Mouse (Mus musculus): ENCODE measurements around the gene Ydjc. TPM values are rescaled to one million over a fixed set of nuclear protein-coding genes. Genes with fewer than 3 reads are reported as not detected.
A peak's percentile ranks its signal among the peaks of the same experiment; 100 is the strongest.

The Ydjc gene
- total RNA-seq (2021), result 10 to 100 TPM; 24.2 to 26.5 TPM
- long read RNA-seq, transcript Ydjc-208 (3 exons, 1,580 nt), result minor isoform, 5 of 39 reads
- long read RNA-seq, transcript Ydjc-201 (5 exons, 1,297 nt), result major isoform, 14 of 39 reads
- long read RNA-seq, partial matches to known transcripts, result 15 of 39 reads
- long read RNA-seq, other reads (novel, unspliced or antisense), result 4 of 39 reads

GRCm38 (mm10) chr16:17144339-17144738 lies at the start of gene Ydjc:
Gene Ydjc, plus strand, starts transcription at chr16:17144621.
- no peak for DNase-seq (ENCODE audit: low spot score in 2 of 2)

- DNase-seq (ENCODE audit: low spot score in 2 of 2), result no peak
Measured at GRCm38 (mm10) chr16:17096938-17097337, 47.5 kb upstream of the Ydjc start.

- no peak for DNase-seq (ENCODE audit: low spot score in 2 of 2)
Measured at GRCm38 (mm10) chr16:17102630-17103220, 41.7 kb upstream of the Ydjc start.

GRCm38 (mm10) chr16:17104600-17104999 lies 39.8 kb upstream of the Ydjc start:
- DNase-seq (ENCODE audit: low spot score in 2 of 2), result no peak

- peak; percentile 70 to 84 for DNase-seq (ENCODE audit: low spot score in 2 of 2)
Measured at GRCm38 (mm10) chr16:17110771-17111743, 33.4 kb upstream of the Ydjc start, which contains the start of gene Ppil2. Gene Ppil2, minus strand, starts transcription at chr16:17111257.

GRCm38 (mm10) chr16:17117309-17117799 lies 27.1 kb upstream of the Ydjc start:
- DNase-seq (ENCODE audit: low spot score in 2 of 2), result no peak

GRCm38 (mm10) chr16:17121569-17121968 lies 22.9 kb upstream of the Ydjc start:
- no peak for DNase-seq (ENCODE audit: low spot score in 2 of 2)

- no peak for DNase-seq (ENCODE audit: low spot score in 2 of 2)
Measured at GRCm38 (mm10) chr16:17124119-17124870, 20.1 kb upstream of the Ydjc start.

- peak; percentile 42 to 56 for DNase-seq (ENCODE audit: low spot score in 2 of 2)
Measured at GRCm38 (mm10) chr16:17124871-17125520, 19.4 kb upstream of the Ydjc start, which contains the start of gene 2610318N02Rik. Gene 2610318N02Rik, minus strand, starts transcription at chr16:17125167.

GRCm38 (mm10) chr16:17127292-17127691 lies 17.1 kb upstream of the Ydjc start:
- DNase-seq (ENCODE audit: low spot score in 2 of 2), result peak in 1 of 2 experiments; percentile 67

- peak in 1 of 2 experiments; percentile 30 for DNase-seq (ENCODE audit: low spot score in 2 of 2)
Measured at GRCm38 (mm10) chr16:17131191-17132088, 13.0 kb upstream of the Ydjc start.

GRCm38 (mm10) chr16:17132089-17132905 lies 12.1 kb upstream of the Ydjc start, which contains the start of gene Sdf2l1:
Gene Sdf2l1, minus strand, starts transcription at chr16:17132383.
- DNase-seq (ENCODE audit: low spot score in 2 of 2), result peak; percentile 96 to 99

- DNase-seq (ENCODE audit: low spot score in 2 of 2), result no peak
Measured at GRCm38 (mm10) chr16:17132906-17133200, 11.6 kb upstream of the Ydjc start.

GRCm38 (mm10) chr16:17137355-17137754 lies 7.1 kb upstream of the Ydjc start:
- DNase-seq (ENCODE audit: low spot score in 2 of 2), result no peak

- DNase-seq (ENCODE audit: low spot score in 2 of 2), result peak; percentile 78 to 88
Measured at GRCm38 (mm10) chr16:17146772-17147235, 2.4 kb downstream of the Ydjc start, which contains the start of gene Ccdc116. Gene Ccdc116, minus strand, starts transcription at chr16:17147229.

- peak in 1 of 2 experiments; percentile 29 for DNase-seq (ENCODE audit: low spot score in 2 of 2)
Measured at GRCm38 (mm10) chr16:17147391-17147929, 3.0 kb downstream of the Ydjc start.

GRCm38 (mm10) chr16:17148084-17148483 lies 3.7 kb downstream of the Ydjc start:
- DNase-seq (ENCODE audit: low spot score in 2 of 2), result no peak

Data from layer of hippocampus, adult 18-20 months (tissue).